Mouse (Mus musculus): ENCODE results near the gene Tnr.

- no peak for TF ChIP-seq CTCF (conservative IDR thresholded peaks at IDR 0.05; ENCODE audit: insufficient read depth, insufficient read length, low read depth, low read length)
- no peak for TF ChIP-seq POLR2A (IDR thresholded peaks at IDR 0.05; ENCODE audit: low read depth, low read length)
These were observed 365.0 kb downstream of the Tnr start for GRCm38 (mm10) chr1:159888611-159889010.
